Mouse (Mus musculus): ENCODE data around the gene Gpr3. TPM values are rescaled to one million over a fixed set of nuclear protein-coding genes. Genes with fewer than 3 reads are reported as not detected.
A peak's percentile ranks its signal among the peaks of the same experiment; 100 is the strongest.

Gene Gpr3
- polyA plus RNA-seq, 1 experiment, result not detected

- Histone ChIP-seq H3K4me3 (ENCODE audit: insufficient read depth, low read length) (no peak overlapping the region), H3K27ac (ENCODE audit: insufficient read depth, low read length) (no peak overlapping the region), H3K4me1 (ENCODE audit: control insufficient read depth, insufficient read depth, low read length) (no peaks in the 10 kb centered on the region)
- TF ChIP-seq POLR2A (IDR thresholded peaks at IDR 0.05; ENCODE audit: low read depth, low read length) (no peak), CTCF (IDR thresholded peaks at IDR 0.05; ENCODE audit: borderline replicate concordance, insufficient read depth, low read length) (0 out of 2 replicates have a peak, but pooled peaks have one; percentile 30)
These were observed 38.3 kb upstream of the Gpr3 start for GRCm38 (mm10) chr4:133250609-133251008.

GRCm38 (mm10) chr4:133247806-133248449 lies 35.6 kb upstream of the Gpr3 start:
- H3K27ac ChIP-seq (ENCODE audit: insufficient read depth, low read length), result no peak overlapping the region
- TF ChIP-seq POLR2A (IDR thresholded peaks at IDR 0.05; ENCODE audit: low read depth, low read length) (no peak), CTCF (IDR thresholded peaks at IDR 0.05; ENCODE audit: borderline replicate concordance, insufficient read depth, low read length) (no peak)
- H3K4me3 ChIP-seq (ENCODE audit: insufficient read depth, low read length), result no peak overlapping the region
- no peaks in the 10 kb centered on the region for H3K4me1 ChIP-seq (ENCODE audit: control insufficient read depth, insufficient read depth, low read length)

DNA sequence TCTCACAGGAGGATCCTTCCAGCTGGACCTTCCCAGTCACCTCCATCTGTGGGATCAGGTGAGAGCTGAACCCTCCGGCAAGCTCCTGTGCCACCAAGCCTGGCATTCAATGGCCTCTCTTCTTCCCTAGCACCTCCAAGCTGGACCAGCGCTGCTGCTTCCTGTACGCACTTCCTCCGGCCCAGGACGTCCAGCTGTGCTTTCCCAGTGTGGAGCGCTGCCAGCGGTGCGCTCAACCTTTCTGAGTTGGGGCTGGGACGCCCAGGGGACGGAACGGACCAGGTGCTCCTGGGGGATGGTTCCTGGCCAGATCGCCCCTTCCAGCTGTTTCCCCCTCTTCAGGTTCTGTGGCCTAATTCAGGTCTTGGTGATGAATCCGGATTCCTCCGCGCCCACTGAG lies 34.7 kb upstream of the Gpr3 start:
- no peak overlapping the region for H3K27ac ChIP-seq (ENCODE audit: insufficient read depth, low read length)
- H3K4me1 ChIP-seq (ENCODE audit: control insufficient read depth, insufficient read depth, low read length), result peaks cover 2% of the 10 kb centered on the region
- TF ChIP-seq POLR2A (IDR thresholded peaks at IDR 0.05; ENCODE audit: low read depth, low read length) (no peak), CTCF (IDR thresholded peaks at IDR 0.05; ENCODE audit: borderline replicate concordance, insufficient read depth, low read length) (no peak)
- H3K4me3 ChIP-seq (ENCODE audit: insufficient read depth, low read length), result no peak overlapping the region

DNA sequence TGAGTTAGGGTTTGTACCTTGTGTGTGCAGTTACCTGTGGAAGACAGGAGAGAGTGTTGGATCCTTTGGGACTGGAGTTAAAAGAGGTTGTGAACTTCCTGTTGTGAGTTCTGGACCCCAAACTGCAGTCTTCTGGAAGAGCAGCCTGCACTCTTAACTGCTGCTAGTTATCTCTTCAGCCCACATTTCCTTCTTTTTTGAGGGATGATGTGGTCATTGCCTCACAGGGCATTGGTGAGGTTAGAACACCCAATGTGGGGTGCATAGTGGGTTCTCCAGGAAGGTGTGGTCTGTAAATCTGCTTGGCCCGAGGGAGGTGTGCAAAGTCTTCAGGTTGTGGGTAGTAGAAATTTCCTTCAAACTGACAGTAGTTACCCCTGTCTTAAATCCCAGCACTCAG lies 32.0 kb upstream of the Gpr3 start:
- no peak for TF ChIP-seq CTCF (IDR thresholded peaks at IDR 0.05; ENCODE audit: borderline replicate concordance, insufficient read depth, low read length)
- no peak for TF ChIP-seq POLR2A (IDR thresholded peaks at IDR 0.05; ENCODE audit: low read depth, low read length)
- Histone ChIP-seq H3K4me1 (ENCODE audit: control insufficient read depth, insufficient read depth, low read length) (peaks cover 3% of the 10 kb centered on the region), H3K4me3 (ENCODE audit: insufficient read depth, low read length) (no peak overlapping the region), H3K27ac (ENCODE audit: insufficient read depth, low read length) (no peak overlapping the region)

- Histone ChIP-seq H3K4me3 (ENCODE audit: insufficient read depth, low read length) (no peak overlapping the region), H3K4me1 (ENCODE audit: control insufficient read depth, insufficient read depth, low read length) (peaks cover 3% of the 10 kb centered on the region), H3K27ac (ENCODE audit: insufficient read depth, low read length) (no peak overlapping the region)
- no peak for TF ChIP-seq CTCF (IDR thresholded peaks at IDR 0.05; ENCODE audit: borderline replicate concordance, insufficient read depth, low read length)
- TF ChIP-seq POLR2A (IDR thresholded peaks at IDR 0.05; ENCODE audit: low read depth, low read length), result no peak
These were observed 31.2 kb upstream of the Gpr3 start for GRCm38 (mm10) chr4:133243538-133243937.

DNA sequence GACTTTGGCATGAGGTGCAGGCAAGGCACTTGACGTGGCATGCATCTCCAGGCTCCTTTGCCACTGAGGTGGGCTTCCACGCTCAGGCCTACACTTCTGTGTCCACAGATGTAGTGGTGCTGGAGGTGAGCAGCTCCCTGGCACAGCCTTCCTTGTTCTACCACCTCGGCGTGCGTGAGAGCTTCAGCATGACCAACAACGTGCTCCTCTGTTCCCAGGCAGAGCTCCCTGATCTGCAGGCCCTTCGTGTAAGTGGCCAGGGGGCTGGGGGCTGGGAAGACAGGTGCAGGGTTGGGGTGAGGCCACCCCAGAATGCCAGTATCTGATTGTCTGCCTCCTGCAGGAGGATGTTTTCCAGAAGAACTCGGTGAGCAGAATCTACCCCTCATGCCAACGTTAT lies 30.4 kb upstream of the Gpr3 start:
- Histone ChIP-seq H3K27ac (ENCODE audit: insufficient read depth, low read length) (no peak overlapping the region), H3K4me3 (ENCODE audit: insufficient read depth, low read length) (no peak overlapping the region), H3K4me1 (ENCODE audit: control insufficient read depth, insufficient read depth, low read length) (peaks cover 3% of the 10 kb centered on the region)
- TF ChIP-seq CTCF (IDR thresholded peaks at IDR 0.05; ENCODE audit: borderline replicate concordance, insufficient read depth, low read length) (no peak), POLR2A (IDR thresholded peaks at IDR 0.05; ENCODE audit: low read depth, low read length) (no peak)

GRCm38 (mm10) chr4:133241910-133242309 lies 29.6 kb upstream of the Gpr3 start:
- Histone ChIP-seq H3K4me3 (ENCODE audit: insufficient read depth, low read length) (peak overlapping the region; percentile 14), H3K27ac (ENCODE audit: insufficient read depth, low read length) (peak overlapping the region; percentile 23), H3K4me1 (ENCODE audit: control insufficient read depth, insufficient read depth, low read length) (peaks cover 3% of the 10 kb centered on the region)
- TF ChIP-seq POLR2A (IDR thresholded peaks at IDR 0.05; ENCODE audit: low read depth, low read length) (no peak), CTCF (IDR thresholded peaks at IDR 0.05; ENCODE audit: borderline replicate concordance, insufficient read depth, low read length) (no peak)

- H3K4me3 ChIP-seq (ENCODE audit: insufficient read depth, low read length), result peak overlapping the region; percentile 57
- H3K4me1 ChIP-seq (ENCODE audit: control insufficient read depth, insufficient read depth, low read length), result peaks cover 3% of the 10 kb centered on the region
- TF ChIP-seq CTCF (IDR thresholded peaks at IDR 0.05; ENCODE audit: borderline replicate concordance, insufficient read depth, low read length) (no peak), POLR2A (IDR thresholded peaks at IDR 0.05; ENCODE audit: low read depth, low read length) (peak; percentile 97)
- H3K27ac ChIP-seq (ENCODE audit: insufficient read depth, low read length), result peak overlapping the region; percentile 68
These were observed 28.9 kb upstream of the Gpr3 start for GRCm38 (mm10) chr4:133240934-133241908.

DNA sequence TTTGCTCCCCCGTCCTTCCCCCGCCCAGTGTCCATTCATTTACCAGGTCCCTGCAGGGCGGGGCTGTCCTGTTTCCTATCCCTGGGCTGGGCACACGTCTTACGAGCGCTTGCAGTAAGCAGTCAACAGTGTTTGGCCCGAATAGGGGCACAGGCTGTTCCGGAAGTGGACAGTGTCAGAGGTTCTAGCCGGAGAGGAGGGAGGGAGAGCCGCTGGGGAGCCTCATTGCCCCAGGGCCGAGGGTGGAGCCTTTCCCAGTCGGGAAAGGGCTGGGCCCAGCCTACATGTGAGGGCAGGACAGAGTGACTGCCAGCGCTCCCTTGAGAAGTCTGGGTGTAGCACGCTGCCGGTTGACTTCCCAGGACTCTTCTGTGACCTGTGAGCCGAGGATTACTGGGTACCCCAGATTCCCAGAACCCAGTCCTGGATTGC lies 28.2 kb upstream of the Gpr3 start, which contains the start of gene Map3k6:
Gene Map3k6 (plus strand): TSS at position 329 of the 432 bp plus-strand sequence.
- peak within 1 kb of the TSS; percentile 68 for H3K27ac ChIP-seq (ENCODE audit: insufficient read depth, low read length)
- TF ChIP-seq POLR2A (IDR thresholded peaks at IDR 0.05; ENCODE audit: low read depth, low read length) (peak; percentile 87), CTCF (IDR thresholded peaks at IDR 0.05; ENCODE audit: borderline replicate concordance, insufficient read depth, low read length) (no peak)
- peaks cover 3% of the 10 kb centered on the region for H3K4me1 ChIP-seq (ENCODE audit: control insufficient read depth, insufficient read depth, low read length)
- peak within 1 kb of the TSS; percentile 57 for H3K4me3 ChIP-seq (ENCODE audit: insufficient read depth, low read length)

Measured in embryonic fibroblast, embryonic 13.5 days (primary cell).